Mouse (Mus musculus): ENCODE data around the gene Tepsin. TPM values are rescaled to one million over a fixed set of nuclear protein-coding genes. Genes with fewer than 3 reads are reported as not detected.

Tepsin gene
- polyA plus RNA-seq (2015; fragmentation: Nextera tagmentation; extraction: Ambion mirVana) = 8.6 and 11.1 TPM in 2 replicates

DNA sequence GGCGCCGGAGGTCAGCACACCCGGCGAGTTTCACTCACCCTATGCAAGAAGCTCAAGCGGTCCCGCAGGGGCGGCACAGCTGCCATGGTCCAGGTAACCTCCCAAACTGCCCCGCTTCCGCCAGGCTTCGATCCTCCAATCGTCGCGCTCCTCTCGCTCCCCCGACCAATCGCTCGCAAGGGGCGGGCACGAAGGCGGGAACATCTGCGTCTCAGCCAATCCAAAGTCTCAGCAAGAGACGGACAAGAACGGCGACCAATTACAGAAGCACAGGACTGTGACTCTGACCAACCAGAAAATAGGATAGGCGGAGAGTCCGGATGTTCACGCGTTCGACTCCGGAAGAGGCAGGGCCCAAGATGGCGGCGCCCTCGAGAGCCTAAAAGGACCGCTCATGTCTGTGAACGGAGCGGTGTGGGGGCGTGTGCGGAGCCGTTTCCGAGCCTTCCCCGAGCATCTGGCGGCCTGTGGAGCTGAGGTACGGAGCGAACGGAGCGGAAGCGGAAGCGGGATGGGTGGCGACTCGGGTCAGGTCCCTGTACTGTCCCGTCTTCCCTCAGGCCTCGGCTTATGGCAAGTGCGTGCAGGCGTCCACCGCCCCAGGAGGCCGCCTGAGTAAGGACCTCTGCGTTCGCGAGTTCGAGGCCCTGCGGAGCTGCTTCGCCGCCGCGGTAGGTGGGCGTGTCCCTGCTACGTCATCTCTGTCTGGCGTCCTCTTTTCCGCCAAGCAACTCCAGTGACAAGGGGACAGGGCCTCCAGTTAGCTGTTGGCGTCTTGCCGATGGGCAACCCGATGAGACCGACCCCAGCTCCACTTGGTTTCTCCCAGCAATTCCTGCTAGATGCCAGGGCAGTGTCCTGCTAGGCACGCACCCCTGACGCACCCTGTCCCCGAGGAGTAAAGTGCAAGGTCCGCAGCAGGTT, at the start of gene Tepsin, which contains the start of gene Ndufaf8:
Tepsin (minus strand) TSS at position 144 of the 924 bp plus-strand sequence.
Ndufaf8 (plus strand) TSS at position 341 of the 924 bp plus-strand sequence.

DNA sequence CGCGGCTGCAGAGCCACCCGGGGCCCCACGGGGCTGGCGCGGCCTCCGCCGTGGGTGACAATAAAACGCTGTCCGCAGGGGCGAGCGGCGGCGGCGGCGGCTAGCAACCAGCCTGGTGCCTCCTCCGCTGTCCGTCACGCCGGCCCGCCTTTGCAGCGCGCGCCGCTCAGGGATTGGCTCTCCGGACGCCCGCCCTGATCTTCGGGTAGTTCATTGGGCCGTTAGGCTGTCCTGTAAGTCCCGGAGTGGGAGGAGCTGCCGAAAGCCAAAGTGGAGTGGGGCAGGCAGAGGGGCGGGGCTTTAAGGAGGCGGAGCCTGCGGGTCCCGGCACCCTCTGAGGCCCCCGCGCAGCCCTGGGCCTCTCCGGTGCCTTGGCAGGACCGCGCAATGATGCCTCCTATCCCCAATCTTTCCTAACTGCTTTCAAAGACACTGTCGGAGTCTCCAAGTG, 11.8 kb downstream of the Tepsin start, which contains the start of gene Cep131:
Cep131 (minus strand) TSS at position 126 of the 451 bp plus-strand sequence.

DNA sequence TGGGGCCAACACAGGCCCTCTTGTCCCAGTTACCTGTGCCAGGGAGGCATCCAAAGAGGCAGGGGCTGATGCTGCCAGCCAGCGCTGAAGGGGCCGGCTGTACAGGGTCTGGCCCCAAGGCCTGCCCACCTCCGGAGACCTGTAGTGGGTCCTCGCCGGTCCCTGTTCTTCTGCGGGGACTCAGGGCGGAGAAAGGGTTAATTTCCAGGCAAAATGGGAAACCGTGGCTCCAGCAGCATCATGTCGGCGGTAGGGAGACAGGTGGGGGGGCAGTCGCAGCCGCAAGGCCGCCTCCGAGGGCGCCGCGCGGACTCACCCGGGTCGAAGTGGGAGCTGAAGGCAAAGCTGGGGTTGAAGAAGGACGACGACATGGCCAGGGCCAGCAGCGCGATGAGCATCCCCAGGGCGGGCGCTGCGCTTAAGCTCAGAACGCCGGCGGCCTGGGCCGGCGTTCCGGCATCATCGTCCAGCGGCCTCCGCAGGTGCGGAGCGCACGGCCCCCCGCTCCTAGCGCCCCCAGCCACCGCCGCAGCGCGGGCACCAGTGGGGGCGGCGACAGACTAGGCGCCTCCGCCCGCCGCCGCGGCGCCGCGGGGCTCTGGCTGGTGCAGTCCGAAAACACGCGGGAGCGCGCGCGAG, 51.9 kb downstream of the Tepsin start, which contains the start of gene Aatk:
Aatk (minus strand) TSS at position 615 of the 639 bp plus-strand sequence.

Small RNA genes lying within 50 kb of the gene (microRNA-seq; reads per million reads assigned to microRNA genes)
- gene Gm25948 (ENCODE audit: borderline replicate concordance, insufficient number of aligned reads) = not detected

Other genes with a start within 250 kb of the Tepsin start
- gene Chmp6, start 185.3 kb downstream of the Tepsin start, polyA plus RNA-seq (2015; fragmentation: Nextera tagmentation; extraction: Ambion mirVana) = 62.4 and 68.3 TPM in 2 replicates
- 14.2 and 14.4 TPM in 2 replicates for gene Baiap2, start 156.0 kb downstream of the Tepsin start, polyA plus RNA-seq (2015; fragmentation: Nextera tagmentation; extraction: Ambion mirVana)
- 10.5 and 13.2 TPM in 2 replicates for gene Aatk, start 51.6 kb downstream of the Tepsin start, polyA plus RNA-seq (2015; fragmentation: Nextera tagmentation; extraction: Ambion mirVana)
- gene Cep131, start 11.9 kb downstream of the Tepsin start, polyA plus RNA-seq (2015; fragmentation: Nextera tagmentation; extraction: Ambion mirVana) = 30.1 and 82.0 TPM in 2 replicates
- 156 and 201 TPM in 2 replicates for gene Ndufaf8, start 197 bp upstream of the Tepsin start, polyA plus RNA-seq (2015; fragmentation: Nextera tagmentation; extraction: Ambion mirVana)
- 59.8 and 79.3 TPM in 2 replicates for gene Slc38a10, start 52.6 kb upstream of the Tepsin start, polyA plus RNA-seq (2015; fragmentation: Nextera tagmentation; extraction: Ambion mirVana)
- 4.2 TPM in 2 replicates for gene Bahcc1, start 134.2 kb upstream of the Tepsin start, polyA plus RNA-seq (2015; fragmentation: Nextera tagmentation; extraction: Ambion mirVana)
- gene Actg1, start 249.8 kb upstream of the Tepsin start, polyA plus RNA-seq (2015; fragmentation: Nextera tagmentation; extraction: Ambion mirVana) = 924 and 1,111 TPM in 2 replicates

Data from adrenal gland, postnatal 0 days (tissue).